Mouse (Mus musculus): ENCODE measurements around the gene Gm10721. TPM values are rescaled to one million over a fixed set of nuclear protein-coding genes. Genes with fewer than 3 reads are reported as not detected.
"Not testable (repeated sequence)": the region's sequence is repeated elsewhere in the genome, so short reads cannot be mapped to it uniquely, and the experiment has no call there.

Gm10721 gene
- polyA plus RNA-seq, 1 experiment from 2014 or later: not detected

DNA sequence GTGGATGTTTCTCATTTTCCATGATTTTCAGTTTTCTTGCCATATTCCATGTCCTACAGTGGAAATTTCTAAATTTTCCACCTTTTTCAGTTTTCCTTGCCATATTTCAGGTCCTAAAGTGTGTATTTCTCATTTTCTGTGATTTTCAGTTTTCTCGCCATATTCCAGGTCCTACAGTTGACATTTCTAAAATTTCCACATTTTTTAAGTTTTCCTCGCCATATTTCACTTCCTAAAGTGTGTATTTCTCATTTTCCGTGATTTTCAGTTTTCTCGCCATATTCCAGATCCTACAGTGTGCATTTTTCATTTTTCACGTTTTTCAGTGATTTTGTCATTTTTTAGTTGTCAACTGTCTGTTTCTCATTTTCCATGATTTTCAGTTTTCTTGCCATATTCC lies 3.6 kb upstream of the Gm10721 start:
- H3K36me3 ChIP-seq (ENCODE audit: control insufficient read depth, insufficient read depth, low read length); DNase-seq (ENCODE audit: low spot score); H3K9ac ChIP-seq (ENCODE audit: low read depth, low read length); H3K27ac ChIP-seq (ENCODE audit: low read depth, low read length); H3K4me1 ChIP-seq (replicated peaks; ENCODE audit: control insufficient read depth, insufficient read depth, low read length); H3K4me3 ChIP-seq (ENCODE audit: low read depth, low read length); H3K4me2 ChIP-seq (replicated peaks; ENCODE audit: low read depth, low read length); H3K27me3 ChIP-seq (ENCODE audit: control insufficient read depth, insufficient read depth, low read length); H3K9me3 ChIP-seq (ENCODE audit: control insufficient read depth, low read length): not testable (repeated sequence)
- WGBS: no CpG with 5 or more reads among the region's 5 CpGs
- ATAC-seq (ENCODE audit: low FRiP score): peak; percentile 62

DNA sequence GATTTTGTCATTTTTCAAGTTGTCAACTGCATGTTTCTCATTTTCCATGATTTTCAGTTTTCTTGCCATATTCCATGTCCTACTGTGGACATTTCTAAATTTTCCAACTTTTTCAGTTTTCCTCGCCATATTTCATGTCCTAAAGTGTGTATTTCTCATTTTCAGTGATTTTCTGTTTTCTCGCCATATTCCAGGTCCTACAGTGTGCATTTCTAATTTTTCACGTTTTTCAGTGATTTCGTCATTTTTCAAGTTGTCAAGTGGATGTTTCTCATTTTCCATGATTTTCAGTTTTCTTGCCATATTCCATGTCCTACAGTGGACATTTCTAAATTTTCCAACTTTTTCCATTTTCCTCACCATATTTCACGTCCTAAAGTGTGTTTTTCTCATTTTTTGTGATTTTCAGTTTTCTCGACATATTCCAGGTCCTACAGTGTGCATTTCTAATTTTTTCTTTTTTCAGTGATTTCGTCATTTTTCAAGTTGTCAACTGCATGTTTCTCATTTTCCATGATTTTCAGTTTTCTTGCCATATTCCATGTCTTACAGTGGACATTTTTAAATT lies 802 bp upstream of the Gm10721 start:
- H3K36me3 ChIP-seq (ENCODE audit: control insufficient read depth, insufficient read depth, low read length); H3K27me3 ChIP-seq (ENCODE audit: control insufficient read depth, insufficient read depth, low read length); H3K9me3 ChIP-seq (ENCODE audit: control insufficient read depth, low read length); H3K4me3 ChIP-seq (ENCODE audit: low read depth, low read length); H3K27ac ChIP-seq (ENCODE audit: low read depth, low read length); H3K4me2 ChIP-seq (replicated peaks; ENCODE audit: low read depth, low read length); DNase-seq (ENCODE audit: low spot score); ATAC-seq (ENCODE audit: low FRiP score); H3K4me1 ChIP-seq (replicated peaks; ENCODE audit: control insufficient read depth, insufficient read depth, low read length); H3K9ac ChIP-seq (ENCODE audit: low read depth, low read length): not testable (repeated sequence)
- 86% methylated on average over 2 of the region's 7 CpGs for WGBS

DNA sequence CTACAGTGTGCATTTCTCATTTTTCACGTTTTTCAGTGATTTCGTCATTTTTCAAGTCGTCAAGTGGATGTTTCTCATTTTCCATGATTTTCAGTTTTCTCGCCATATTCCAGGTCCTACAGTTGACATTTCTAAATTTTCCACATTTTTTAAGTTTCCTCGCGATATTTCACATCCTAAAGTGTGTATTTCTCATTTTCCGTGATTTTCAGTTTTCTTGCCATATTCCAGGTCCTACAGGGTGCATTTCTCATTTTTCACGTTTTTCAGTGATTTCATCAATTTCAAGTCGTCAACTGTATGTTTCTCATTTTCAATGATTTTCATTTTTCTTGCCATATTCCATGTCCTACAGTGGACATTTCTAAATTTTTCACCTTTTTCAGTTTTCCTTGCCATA lies 2.4 kb downstream of the Gm10721 start, which contains the start of gene Gm10720:
TSS of gene Gm10720 (plus strand) at position 301 of the 400 bp plus-strand sequence.
- H3K4me1 ChIP-seq (replicated peaks; ENCODE audit: control insufficient read depth, insufficient read depth, low read length); ATAC-seq (ENCODE audit: low FRiP score); DNase-seq (ENCODE audit: low spot score); H3K9me3 ChIP-seq (ENCODE audit: control insufficient read depth, low read length); H3K4me3 ChIP-seq (ENCODE audit: low read depth, low read length); H3K9ac ChIP-seq (ENCODE audit: low read depth, low read length); H3K27me3 ChIP-seq (ENCODE audit: control insufficient read depth, insufficient read depth, low read length); H3K4me2 ChIP-seq (replicated peaks; ENCODE audit: low read depth, low read length); H3K36me3 ChIP-seq (ENCODE audit: control insufficient read depth, insufficient read depth, low read length); H3K27ac ChIP-seq (ENCODE audit: low read depth, low read length): not testable (repeated sequence)
- 63% methylated on average over 4 of the region's 9 CpGs for WGBS

- not testable (repeated sequence) for ATAC-seq (ENCODE audit: low FRiP score); DNase-seq (ENCODE audit: low spot score); H3K4me2 ChIP-seq (replicated peaks; ENCODE audit: low read depth, low read length); H3K27me3 ChIP-seq (ENCODE audit: control insufficient read depth, insufficient read depth, low read length); H3K27ac ChIP-seq (ENCODE audit: low read depth, low read length); H3K36me3 ChIP-seq (ENCODE audit: control insufficient read depth, insufficient read depth, low read length); H3K9me3 ChIP-seq (ENCODE audit: control insufficient read depth, low read length); H3K4me1 ChIP-seq (replicated peaks; ENCODE audit: control insufficient read depth, insufficient read depth, low read length); H3K4me3 ChIP-seq (ENCODE audit: low read depth, low read length); H3K9ac ChIP-seq (ENCODE audit: low read depth, low read length)
- 69% methylated on average over 4 of the region's 6 CpGs for WGBS
Measured at GRCm38 (mm10) chr9:3015896-3016295, 3.0 kb downstream of the Gm10721 start.

GRCm38 (mm10) chr9:3017108-3017507 lies 4.2 kb downstream of the Gm10721 start, which contains the start of gene Gm10719:
Gene Gm10719, plus strand, starts transcription at chr9:3017408.
- not testable (repeated sequence) for ATAC-seq (ENCODE audit: low FRiP score); H3K9me3 ChIP-seq (ENCODE audit: control insufficient read depth, low read length); H3K4me1 ChIP-seq (replicated peaks; ENCODE audit: control insufficient read depth, insufficient read depth, low read length); H3K9ac ChIP-seq (ENCODE audit: low read depth, low read length); DNase-seq (ENCODE audit: low spot score); H3K4me2 ChIP-seq (replicated peaks; ENCODE audit: low read depth, low read length); H3K27me3 ChIP-seq (ENCODE audit: control insufficient read depth, insufficient read depth, low read length); H3K36me3 ChIP-seq (ENCODE audit: control insufficient read depth, insufficient read depth, low read length); H3K4me3 ChIP-seq (ENCODE audit: low read depth, low read length); H3K27ac ChIP-seq (ENCODE audit: low read depth, low read length)
- no CpG with 5 or more reads among the region's 9 CpGs for WGBS

GRCm38 (mm10) chr9:3018944-3019343 lies 6.0 kb downstream of the Gm10721 start:
- not testable (repeated sequence) for DNase-seq (ENCODE audit: low spot score); H3K27ac ChIP-seq (ENCODE audit: low read depth, low read length); H3K36me3 ChIP-seq (ENCODE audit: control insufficient read depth, insufficient read depth, low read length); ATAC-seq (ENCODE audit: low FRiP score); H3K27me3 ChIP-seq (ENCODE audit: control insufficient read depth, insufficient read depth, low read length); H3K9me3 ChIP-seq (ENCODE audit: control insufficient read depth, low read length); H3K9ac ChIP-seq (ENCODE audit: low read depth, low read length); H3K4me2 ChIP-seq (replicated peaks; ENCODE audit: low read depth, low read length); H3K4me3 ChIP-seq (ENCODE audit: low read depth, low read length); H3K4me1 ChIP-seq (replicated peaks; ENCODE audit: control insufficient read depth, insufficient read depth, low read length)
- 66% methylated on average over 9 of the region's 9 CpGs for WGBS

GRCm38 (mm10) chr9:3019835-3020727 lies 7.1 kb downstream of the Gm10721 start:
- not testable (repeated sequence) for DNase-seq (ENCODE audit: low spot score); H3K4me1 ChIP-seq (replicated peaks; ENCODE audit: control insufficient read depth, insufficient read depth, low read length); H3K4me2 ChIP-seq (replicated peaks; ENCODE audit: low read depth, low read length); H3K27me3 ChIP-seq (ENCODE audit: control insufficient read depth, insufficient read depth, low read length); H3K9me3 ChIP-seq (ENCODE audit: control insufficient read depth, low read length); H3K27ac ChIP-seq (ENCODE audit: low read depth, low read length); H3K4me3 ChIP-seq (ENCODE audit: low read depth, low read length); H3K36me3 ChIP-seq (ENCODE audit: control insufficient read depth, insufficient read depth, low read length); H3K9ac ChIP-seq (ENCODE audit: low read depth, low read length)
- WGBS: 75% methylated on average over 11 of the region's 19 CpGs
- peak; percentile 76 for ATAC-seq (ENCODE audit: low FRiP score)

DNA sequence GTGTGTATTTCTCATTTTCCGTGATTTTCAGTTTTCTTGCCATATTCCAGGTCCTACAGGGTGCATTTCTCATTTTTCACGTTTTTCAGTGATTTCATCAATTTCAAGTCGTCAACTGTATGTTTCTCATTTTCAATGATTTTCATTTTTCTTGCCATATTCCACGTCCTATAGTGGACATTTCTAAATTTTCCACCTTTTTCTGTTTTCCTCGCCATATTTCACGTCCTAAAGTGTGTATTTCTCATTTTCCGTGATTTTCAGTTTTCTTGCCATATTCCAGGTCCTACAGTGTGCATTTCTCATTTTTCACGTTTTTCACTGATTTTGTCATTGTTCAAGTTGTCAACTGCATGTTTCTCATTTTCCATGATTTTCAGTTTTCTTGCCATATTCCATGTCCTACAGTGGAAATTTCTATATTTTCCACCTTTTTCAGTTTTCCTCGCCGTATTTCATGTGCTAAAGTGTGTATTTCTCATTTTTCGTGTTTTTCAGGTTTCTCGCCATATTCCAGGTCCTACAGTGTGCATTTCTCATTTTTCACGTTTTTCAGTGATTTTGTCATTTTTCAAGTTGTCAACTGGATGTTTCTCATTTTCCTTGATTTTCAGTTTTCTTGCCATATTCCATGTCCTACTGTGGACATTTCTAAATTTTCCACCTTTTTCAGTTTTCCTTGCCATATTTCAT lies 9.5 kb downstream of the Gm10721 start:
- DNase-seq (ENCODE audit: low spot score): peak; percentile 33
- not testable (repeated sequence) for H3K4me2 ChIP-seq (replicated peaks; ENCODE audit: low read depth, low read length); H3K27me3 ChIP-seq (ENCODE audit: control insufficient read depth, insufficient read depth, low read length); H3K4me1 ChIP-seq (replicated peaks; ENCODE audit: control insufficient read depth, insufficient read depth, low read length); H3K4me3 ChIP-seq (ENCODE audit: low read depth, low read length); H3K27ac ChIP-seq (ENCODE audit: low read depth, low read length); H3K9me3 ChIP-seq (ENCODE audit: control insufficient read depth, low read length); ATAC-seq (ENCODE audit: low FRiP score); H3K36me3 ChIP-seq (ENCODE audit: control insufficient read depth, insufficient read depth, low read length); H3K9ac ChIP-seq (ENCODE audit: low read depth, low read length)
- WGBS: 74% methylated on average over 9 of the region's 13 CpGs
